Mouse (Mus musculus): ENCODE measurements around the gene Stard13. TPM values are rescaled to one million over a fixed set of nuclear protein-coding genes. Genes with fewer than 3 reads are reported as not detected.

Stard13 gene
- polyA plus RNA-seq, 1 experiment: 4.9 TPM

- Histone ChIP-seq H3K36me3 (ENCODE audit: control insufficient read depth, insufficient read depth, low read length) (peaks cover 41% of the 10 kb centered on the region), H3K4me1 (ENCODE audit: control insufficient read depth, insufficient read depth, insufficient read length, low read length) (no peaks in the 10 kb centered on the region), H3K27me3 (ENCODE audit: control insufficient read depth, insufficient read depth, low read length) (no peaks in the 10 kb centered on the region), H3K27ac (ENCODE audit: insufficient read depth, low read depth, low read length) (no peak overlapping the region), H3K4me3 (ENCODE audit: low read depth, low read length) (no peak overlapping the region)
- TF ChIP-seq CTCF (IDR thresholded peaks at IDR 0.05; ENCODE audit: extremely low read depth, insufficient read length, insufficient replicate concordance, low read depth, low read length) (no peak), POLR2A (IDR thresholded peaks at IDR 0.05; ENCODE audit: low read depth, low read length) (no peak)
- WGBS: 80% methylated on average over 7 of the region's 7 CpGs
These were observed 186.7 kb downstream of the Stard13 start for GRCm38 (mm10) chr5:151046917-151047316.

- TF ChIP-seq POLR2A (IDR thresholded peaks at IDR 0.05; ENCODE audit: low read depth, low read length) (no peak), CTCF (IDR thresholded peaks at IDR 0.05; ENCODE audit: extremely low read depth, insufficient read length, insufficient replicate concordance, low read depth, low read length) (no peak)
- H3K27ac ChIP-seq (ENCODE audit: insufficient read depth, low read depth, low read length): no peak overlapping the region
- WGBS: 91% methylated on average over 6 of the region's 6 CpGs
- H3K4me1 ChIP-seq (ENCODE audit: control insufficient read depth, insufficient read depth, insufficient read length, low read length): no peaks in the 10 kb centered on the region
- no peaks in the 10 kb centered on the region for H3K27me3 ChIP-seq (ENCODE audit: control insufficient read depth, insufficient read depth, low read length)
- H3K4me3 ChIP-seq (ENCODE audit: low read depth, low read length): no peak overlapping the region
- peaks cover 45% of the 10 kb centered on the region for H3K36me3 ChIP-seq (ENCODE audit: control insufficient read depth, insufficient read depth, low read length)
These were observed 187.5 kb downstream of the Stard13 start for GRCm38 (mm10) chr5:151046131-151046530.

- WGBS: 76% methylated on average over 5 of the region's 5 CpGs
- TF ChIP-seq CTCF (IDR thresholded peaks at IDR 0.05; ENCODE audit: extremely low read depth, insufficient read length, insufficient replicate concordance, low read depth, low read length): no peak
- Histone ChIP-seq H3K27me3 (ENCODE audit: control insufficient read depth, insufficient read depth, low read length) (no peaks in the 10 kb centered on the region), H3K4me1 (ENCODE audit: control insufficient read depth, insufficient read depth, insufficient read length, low read length) (no peaks in the 10 kb centered on the region), H3K27ac (ENCODE audit: insufficient read depth, low read depth, low read length) (no peak overlapping the region), H3K36me3 (ENCODE audit: control insufficient read depth, insufficient read depth, low read length) (peaks cover 38% of the 10 kb centered on the region), H3K4me3 (ENCODE audit: low read depth, low read length) (no peak overlapping the region)
These were observed 190.7 kb downstream of the Stard13 start for GRCm38 (mm10) chr5:151042911-151043310.

DNA sequence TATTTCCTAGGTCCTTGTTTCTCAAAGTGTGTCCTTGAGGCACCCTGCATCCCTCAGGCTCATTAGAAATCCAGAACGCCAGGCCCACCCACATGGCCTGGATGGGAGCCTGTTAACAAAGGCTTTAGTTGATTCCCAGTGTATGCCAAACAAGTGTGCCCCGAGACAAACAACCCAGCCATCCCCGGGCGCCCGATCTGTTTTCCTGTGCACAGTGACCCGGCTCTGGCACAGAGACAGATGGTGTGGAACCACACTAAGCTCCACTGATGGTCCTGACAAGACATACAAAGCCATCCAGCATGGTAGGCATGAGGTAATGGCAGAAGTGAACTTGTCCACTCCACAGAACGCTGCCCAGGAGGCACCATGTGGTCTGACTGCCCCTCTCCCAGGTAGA lies 195.8 kb downstream of the Stard13 start:
- Histone ChIP-seq H3K27ac (ENCODE audit: insufficient read depth, low read depth, low read length) (no peak overlapping the region), H3K36me3 (ENCODE audit: control insufficient read depth, insufficient read depth, low read length) (peaks cover 19% of the 10 kb centered on the region), H3K4me1 (ENCODE audit: control insufficient read depth, insufficient read depth, insufficient read length, low read length) (no peaks in the 10 kb centered on the region), H3K27me3 (ENCODE audit: control insufficient read depth, insufficient read depth, low read length) (no peaks in the 10 kb centered on the region), H3K4me3 (ENCODE audit: low read depth, low read length) (no peak overlapping the region)
- TF ChIP-seq CTCF (IDR thresholded peaks at IDR 0.05; ENCODE audit: extremely low read depth, insufficient read length, insufficient replicate concordance, low read depth, low read length): no peak
- no peak for TF ChIP-seq POLR2A (IDR thresholded peaks at IDR 0.05; ENCODE audit: low read depth, low read length)
- 94% methylated on average over 7 of the region's 7 CpGs for WGBS

- Histone ChIP-seq H3K36me3 (ENCODE audit: control insufficient read depth, insufficient read depth, low read length) (peaks cover 6% of the 10 kb centered on the region), H3K4me3 (ENCODE audit: low read depth, low read length) (no peak overlapping the region), H3K27me3 (ENCODE audit: control insufficient read depth, insufficient read depth, low read length) (no peaks in the 10 kb centered on the region), H3K27ac (ENCODE audit: insufficient read depth, low read depth, low read length) (no peak overlapping the region), H3K4me1 (ENCODE audit: control insufficient read depth, insufficient read depth, insufficient read length, low read length) (no peaks in the 10 kb centered on the region)
- TF ChIP-seq POLR2A (IDR thresholded peaks at IDR 0.05; ENCODE audit: low read depth, low read length) (no peak), CTCF (IDR thresholded peaks at IDR 0.05; ENCODE audit: extremely low read depth, insufficient read length, insufficient replicate concordance, low read depth, low read length) (no peak)
- 71% methylated on average over 9 of the region's 9 CpGs for WGBS
These were observed 198.7 kb downstream of the Stard13 start for GRCm38 (mm10) chr5:151034715-151035512.

DNA sequence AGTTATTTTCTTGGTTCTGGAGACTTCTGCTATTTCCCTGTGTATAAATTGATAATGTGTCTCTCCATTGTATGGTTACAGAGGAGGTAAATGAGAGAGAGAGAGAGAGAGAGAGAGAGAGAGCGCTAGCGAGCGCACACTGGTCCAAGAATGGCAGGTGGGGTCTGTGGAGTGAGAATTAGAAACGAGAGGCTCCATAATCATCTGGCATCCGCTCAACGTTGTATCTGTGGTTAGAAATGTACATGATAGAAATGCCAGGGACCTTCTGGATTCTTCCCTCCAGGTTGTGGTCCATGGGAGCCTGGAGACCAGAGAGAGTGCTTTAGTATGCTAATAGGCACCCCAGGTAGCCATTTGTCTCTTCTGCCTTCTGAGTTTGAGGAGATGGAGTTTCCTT lies 204.7 kb downstream of the Stard13 start:
- no peaks in the 10 kb centered on the region for H3K27me3 ChIP-seq (ENCODE audit: control insufficient read depth, insufficient read depth, low read length)
- WGBS: 74% methylated on average over 6 of the region's 6 CpGs
- TF ChIP-seq CTCF (IDR thresholded peaks at IDR 0.05; ENCODE audit: extremely low read depth, insufficient read length, insufficient replicate concordance, low read depth, low read length): no peak
- no peaks in the 10 kb centered on the region for H3K4me1 ChIP-seq (ENCODE audit: control insufficient read depth, insufficient read depth, insufficient read length, low read length)
- H3K27ac ChIP-seq (ENCODE audit: insufficient read depth, low read depth, low read length): no peak overlapping the region
- no peak overlapping the region for H3K4me3 ChIP-seq (ENCODE audit: low read depth, low read length)
- no peaks in the 10 kb centered on the region for H3K36me3 ChIP-seq (ENCODE audit: control insufficient read depth, insufficient read depth, low read length)

DNA sequence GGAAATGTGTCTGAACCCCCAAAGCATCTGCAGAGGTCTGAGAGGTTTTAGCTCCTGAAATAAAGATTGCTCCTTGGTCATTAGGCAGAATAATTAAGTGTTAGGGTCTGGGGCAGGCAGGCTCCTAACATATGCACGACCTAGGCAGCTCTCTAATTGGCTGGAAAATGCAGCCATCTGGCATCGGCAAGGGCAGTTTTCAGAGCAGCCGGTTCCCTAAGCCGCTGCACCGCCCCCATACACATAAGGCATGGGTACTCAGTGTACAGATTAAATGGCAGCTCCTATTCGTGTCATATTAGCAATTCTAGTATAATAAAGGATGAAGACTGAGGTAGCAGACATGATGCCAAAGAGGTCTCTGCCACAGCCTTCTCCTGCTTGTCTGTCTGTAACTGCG lies 206.5 kb downstream of the Stard13 start:
- TF ChIP-seq CTCF (IDR thresholded peaks at IDR 0.05; ENCODE audit: extremely low read depth, insufficient read length, insufficient replicate concordance, low read depth, low read length): no peak
- no peak for TF ChIP-seq POLR2A (IDR thresholded peaks at IDR 0.05; ENCODE audit: low read depth, low read length)
- H3K27ac ChIP-seq (ENCODE audit: insufficient read depth, low read depth, low read length): no peak overlapping the region
- H3K36me3 ChIP-seq (ENCODE audit: control insufficient read depth, insufficient read depth, low read length): no peaks in the 10 kb centered on the region

More for the DNA sequence above, 206.5 kb downstream of the Stard13 start:
- no peaks in the 10 kb centered on the region for H3K4me1 ChIP-seq (ENCODE audit: control insufficient read depth, insufficient read depth, insufficient read length, low read length)
- WGBS: 86% methylated on average over 7 of the region's 7 CpGs
- no peak overlapping the region for H3K4me3 ChIP-seq (ENCODE audit: low read depth, low read length)
- H3K27me3 ChIP-seq (ENCODE audit: control insufficient read depth, insufficient read depth, low read length): no peaks in the 10 kb centered on the region
